Mouse (Mus musculus): ENCODE data around the gene Rfx4.
A peak's percentile ranks its signal among the peaks of the same experiment; 100 is the strongest.

Rfx4 gene

DNA sequence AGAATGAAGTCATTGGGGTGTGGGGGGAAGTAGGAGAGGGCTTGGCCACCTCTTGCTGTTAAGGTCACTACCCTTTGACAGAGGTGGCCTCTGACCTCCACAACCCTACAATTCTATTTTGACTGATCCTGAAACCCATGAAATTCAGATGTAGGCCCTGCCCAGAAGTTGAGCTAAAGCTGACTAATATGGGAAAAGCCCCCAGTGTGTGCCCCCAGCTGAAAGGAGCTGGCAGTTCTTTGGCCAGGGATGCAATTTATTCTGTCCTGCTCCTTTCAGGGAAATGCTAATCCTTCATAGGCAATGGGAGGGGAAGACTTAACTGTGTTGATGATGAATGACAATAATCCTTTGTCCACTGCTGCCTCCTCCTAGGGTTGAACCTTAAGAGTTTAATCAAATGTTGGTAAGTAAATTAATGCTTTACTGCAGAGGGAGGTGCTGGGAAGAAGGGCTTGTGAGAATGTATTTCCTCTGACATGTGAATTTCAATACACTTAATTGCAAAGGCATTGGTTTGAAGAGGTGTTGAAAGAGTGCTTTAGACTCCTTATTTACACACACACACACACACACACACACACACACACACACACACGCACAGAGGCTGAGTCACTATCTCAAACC is 155.0 kb downstream of the Rfx4 start:
- DNase-seq (ENCODE audit: low spot score) = no peak

- no peak for DNase-seq (ENCODE audit: low spot score)
These were observed 157.3 kb downstream of the Rfx4 start for GRCm38 (mm10) chr10:84913148-84913547.

GRCm38 (mm10) chr10:84915476-84915875 is 159.6 kb downstream of the Rfx4 start:
- no peak for DNase-seq (ENCODE audit: low spot score)

- DNase-seq (ENCODE audit: low spot score) = peak; percentile 90
These were observed 161.2 kb downstream of the Rfx4 start, which contains the start of gene Ric8b for GRCm38 (mm10) chr10:84916810-84917730. Ric8b (plus strand) TSS chr10:84917616.

GRCm38 (mm10) chr10:84917731-84918095 is 161.9 kb downstream of the Rfx4 start:
- DNase-seq (ENCODE audit: low spot score) = no peak

DNA sequence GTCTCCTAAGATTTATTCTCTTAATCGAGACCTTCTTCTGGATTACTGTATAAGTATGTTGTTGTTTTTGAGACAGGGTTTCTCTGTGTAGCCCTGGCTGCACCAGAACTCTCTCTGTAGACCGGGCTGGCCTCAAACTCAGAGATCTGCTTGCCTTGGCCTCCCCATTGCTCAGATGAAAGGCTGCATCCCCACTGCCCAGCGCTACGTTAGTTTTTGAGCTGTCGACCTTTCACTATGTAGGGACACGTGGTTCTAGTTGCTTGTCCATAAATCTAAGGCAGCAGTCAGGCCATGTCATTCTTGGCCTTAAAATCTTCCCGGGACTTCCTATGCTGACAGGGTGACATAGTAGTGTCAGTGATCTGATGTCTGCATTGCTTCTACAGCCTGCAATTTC is 170.5 kb downstream of the Rfx4 start:
- DNase-seq (ENCODE audit: low spot score) = no peak

GRCm38 (mm10) chr10:84926885-84927284 is 171.0 kb downstream of the Rfx4 start:
- no peak for DNase-seq (ENCODE audit: low spot score)

DNA sequence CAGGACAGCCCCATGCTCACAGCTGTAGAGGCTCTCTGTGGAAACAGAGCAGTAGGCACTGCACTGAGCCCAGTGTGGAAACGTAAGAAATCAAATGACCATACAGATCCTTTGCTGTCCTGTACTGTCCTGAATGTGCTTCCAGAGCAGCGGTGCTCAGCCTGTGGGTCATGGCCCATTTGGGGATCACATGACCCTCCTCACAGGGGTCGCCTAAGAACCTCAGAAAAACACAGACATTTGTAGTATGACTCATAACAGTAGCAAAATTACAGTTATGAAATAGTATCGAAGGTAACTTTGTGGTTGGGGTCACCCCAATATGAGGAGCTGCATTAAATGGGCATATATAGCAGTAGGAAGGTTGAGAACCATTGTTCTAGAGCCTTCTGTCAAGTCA is 172.6 kb downstream of the Rfx4 start:
- no peak for DNase-seq (ENCODE audit: low spot score)

DNA sequence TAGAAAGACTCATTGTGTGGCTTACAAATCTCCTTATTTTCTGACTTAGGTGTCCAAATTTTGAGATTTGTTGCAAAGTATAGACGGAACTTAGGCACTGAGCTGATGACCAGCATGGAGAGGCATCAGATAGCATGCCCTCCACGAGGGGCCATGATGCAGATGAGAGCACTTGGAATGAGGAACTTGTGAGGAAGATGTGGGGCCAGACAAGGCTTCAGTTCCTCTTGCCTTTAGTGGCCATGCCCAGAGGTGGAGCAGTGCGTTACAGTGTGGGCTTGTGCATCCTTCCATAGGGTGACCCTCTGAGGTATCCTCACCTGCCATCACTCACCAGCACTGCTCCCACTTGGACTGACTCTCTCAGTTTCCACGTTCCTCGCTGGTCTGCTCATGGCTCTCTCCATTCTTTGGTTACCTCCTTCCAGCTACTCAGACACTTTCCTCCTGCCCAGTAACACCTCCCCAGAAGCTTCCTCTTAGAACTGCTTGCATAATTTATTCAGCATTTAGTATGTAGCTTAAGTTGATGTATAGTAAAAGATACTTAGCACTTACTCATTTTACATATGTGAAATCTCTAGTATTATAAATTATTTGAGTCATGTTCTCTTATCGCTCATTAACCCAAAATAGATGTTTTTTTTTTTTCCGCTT is 179.8 kb downstream of the Rfx4 start:
- no peak for DNase-seq (ENCODE audit: low spot score)

DNA sequence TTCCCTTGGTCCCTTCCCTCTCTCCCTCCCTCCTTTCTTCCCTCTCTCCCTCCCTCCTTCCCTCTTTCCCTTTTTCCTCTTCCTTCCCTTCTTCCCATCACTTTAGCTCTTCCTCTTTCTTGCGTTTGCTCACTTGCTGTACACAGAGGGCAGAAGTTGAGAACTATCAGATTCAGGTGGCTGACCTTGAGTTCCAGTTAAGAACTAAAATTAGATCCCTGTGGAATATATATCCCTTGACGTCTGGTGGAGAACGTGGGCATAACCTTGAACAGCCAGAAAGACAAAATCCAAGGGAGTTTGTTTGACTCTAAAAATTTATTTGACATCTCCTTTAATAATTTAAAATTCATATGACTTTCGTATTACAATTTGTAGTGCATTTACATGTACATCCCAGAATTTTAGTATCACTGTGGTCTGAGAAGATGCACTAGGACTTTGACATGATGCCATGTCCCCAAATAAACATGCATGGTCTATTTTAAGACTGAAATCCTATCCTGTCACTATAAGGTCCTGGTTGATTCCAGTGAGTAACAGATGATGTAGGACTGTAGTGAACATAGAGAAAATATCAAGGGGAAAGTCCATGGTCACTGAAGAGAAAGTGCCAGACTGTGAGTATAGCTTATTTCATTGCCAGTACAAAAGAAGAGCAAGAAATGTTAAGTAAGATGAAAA is 181.1 kb downstream of the Rfx4 start:
- no peak for DNase-seq (ENCODE audit: low spot score)

GRCm38 (mm10) chr10:84938094-84938820 is 182.4 kb downstream of the Rfx4 start:
- no peak for DNase-seq (ENCODE audit: low spot score)

- no peak for DNase-seq (ENCODE audit: low spot score)
These were observed 183.0 kb downstream of the Rfx4 start for GRCm38 (mm10) chr10:84938886-84939285.

GRCm38 (mm10) chr10:84940356-84940755 is 184.5 kb downstream of the Rfx4 start:
- no peak for DNase-seq (ENCODE audit: low spot score)

GRCm38 (mm10) chr10:84945692-84946091 is 189.8 kb downstream of the Rfx4 start:
- no peak for DNase-seq (ENCODE audit: low spot score)

DNA sequence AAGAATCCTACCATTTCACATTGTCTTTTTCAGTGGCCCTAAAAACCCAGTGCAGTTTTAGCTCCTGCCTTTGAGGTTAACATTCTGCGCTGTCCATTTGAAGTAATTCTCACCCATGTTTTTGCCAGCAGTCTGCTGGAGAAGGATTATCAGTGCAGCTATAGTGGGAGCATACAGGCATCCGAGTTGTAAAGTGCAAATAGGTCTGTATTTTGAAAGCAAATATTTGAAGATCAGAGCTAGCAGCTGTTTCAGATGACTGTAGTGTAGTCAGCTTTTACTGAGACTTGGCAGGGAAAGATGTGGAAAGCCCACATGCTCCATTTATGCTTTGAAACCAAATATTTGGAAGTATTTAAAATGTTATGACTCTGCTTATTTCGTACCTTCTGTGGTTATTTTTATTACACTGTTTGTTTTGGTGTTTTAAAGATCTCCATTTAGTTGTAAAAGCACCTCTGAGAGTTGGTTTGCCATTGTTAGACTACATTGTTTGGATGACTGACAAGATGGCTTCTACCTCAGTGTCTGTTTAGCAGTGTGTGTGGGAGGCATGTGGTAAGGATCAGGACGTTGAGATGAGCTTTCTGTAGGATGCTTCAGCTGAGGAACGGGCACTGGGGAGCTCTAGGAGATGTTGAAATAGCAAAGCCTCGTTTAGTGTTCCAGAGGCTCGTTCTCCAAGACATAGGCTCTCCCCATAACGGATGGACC is 193.3 kb downstream of the Rfx4 start:
- DNase-seq (ENCODE audit: low spot score) = no peak

GRCm38 (mm10) chr10:84949684-84950010 is 193.8 kb downstream of the Rfx4 start:
- DNase-seq (ENCODE audit: low spot score) = no peak

DNA sequence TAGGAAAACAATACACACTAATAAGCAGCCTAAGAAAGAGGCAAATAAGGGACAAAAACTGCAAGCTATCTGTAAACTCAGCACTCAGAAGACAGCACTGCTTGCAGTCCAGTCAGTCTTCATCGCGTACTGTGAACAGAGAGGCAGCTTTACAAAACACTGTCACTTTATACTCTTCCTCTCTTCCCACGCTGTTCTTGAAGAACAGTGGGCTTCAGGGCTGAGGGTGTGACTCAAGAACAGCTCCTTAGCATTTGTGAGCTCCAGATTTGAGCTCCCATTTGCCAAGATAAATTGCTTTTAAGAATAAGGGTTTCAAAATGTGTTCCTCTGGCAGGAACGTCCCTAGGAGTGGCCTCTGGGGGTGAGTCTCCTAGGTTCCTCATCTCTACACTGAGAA is 194.5 kb downstream of the Rfx4 start:
- DNase-seq (ENCODE audit: low spot score) = no peak

DNA sequence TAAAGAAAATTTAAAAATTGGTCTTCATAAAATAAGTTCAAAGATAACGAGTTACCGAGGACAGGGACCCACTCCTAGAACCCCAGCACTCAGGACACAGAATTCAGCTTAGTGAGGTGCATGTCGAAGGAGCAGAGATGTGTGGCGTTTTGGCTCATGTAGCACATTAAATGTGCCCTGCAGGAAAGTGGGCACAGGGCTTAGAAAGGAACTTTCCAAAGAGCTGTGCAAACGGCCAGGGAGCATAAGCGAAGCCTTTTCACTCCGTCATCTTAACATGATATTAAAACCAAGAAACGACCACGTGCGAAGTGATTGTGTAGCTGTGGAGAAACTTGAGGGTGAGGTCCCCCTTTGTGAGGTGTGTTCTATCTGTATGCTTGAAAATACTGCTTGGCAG is 198.4 kb downstream of the Rfx4 start:
- DNase-seq (ENCODE audit: low spot score) = no peak

All from T-cell, adult 2 months (primary cell).